Mouse (Mus musculus) adrenal gland, postnatal 14 days (tissue): Measurements from ENCODE around the gene Adarb1. TPM values are rescaled to one million over a fixed set of nuclear protein-coding genes. Genes with fewer than 3 reads are reported as not detected.

ENCODE experiments used
- DNase-seq: peaks from one replicate; pipeline ENCODE4 v3.0.0; 2021; ENCODE audit warnings: mixed read lengths
- long read RNA-seq, 2 experiments: library from polyadenylated mRNA; stranded (forward); transcript quantifications; one replicate each; pipeline ENCODE4 v2.0.0; 2021
- total RNA-seq: library from RNA; stranded (reverse); gene quantifications from 2 replicates; pipeline ENCODE4 v1.2.3, GENCODE M21; 2021

Gene Adarb1
- 21.9 and 28.4 TPM in 2 replicates for total RNA-seq
- long read RNA-seq, experiment 1, partial matches to known transcripts: 0 of 5 reads
- long read RNA-seq, experiment 1, other reads (novel, unspliced or antisense): 5 of 5 reads
- long read RNA-seq, experiment 2, full-length matches to known transcripts: 2 of 8 reads
- long read RNA-seq, experiment 2, partial matches to known transcripts: 0 of 8 reads
- long read RNA-seq, experiment 2, other reads (novel, unspliced or antisense): 6 of 8 reads

- peak; percentile 96 for DNase-seq
Measured at GRCm38 (mm10) chr10:77418138-77418537, at the start of gene Adarb1. Gene Adarb1, minus strand, starts transcription at chr10:77418270.

DNA sequence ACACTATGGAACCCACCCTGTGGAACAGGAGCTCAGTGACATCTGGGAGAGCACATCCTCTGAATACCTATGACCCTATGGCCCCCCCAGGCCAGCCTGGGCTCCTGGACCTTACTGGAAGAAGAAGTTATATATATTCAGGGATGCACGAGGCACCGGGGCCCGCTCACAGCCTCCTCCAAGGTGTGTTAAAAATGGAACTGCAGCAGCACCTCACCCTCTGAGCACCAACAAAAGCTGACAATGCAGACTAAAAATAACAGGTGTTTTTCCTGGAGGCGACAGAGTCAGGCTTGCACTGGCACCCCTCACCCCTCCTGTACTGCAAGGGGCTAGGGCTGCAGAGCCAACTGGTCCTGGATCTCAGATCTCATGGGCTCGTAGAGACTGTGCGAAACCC is 49.3 kb upstream of the Adarb1 start:
- no peak for DNase-seq

DNA sequence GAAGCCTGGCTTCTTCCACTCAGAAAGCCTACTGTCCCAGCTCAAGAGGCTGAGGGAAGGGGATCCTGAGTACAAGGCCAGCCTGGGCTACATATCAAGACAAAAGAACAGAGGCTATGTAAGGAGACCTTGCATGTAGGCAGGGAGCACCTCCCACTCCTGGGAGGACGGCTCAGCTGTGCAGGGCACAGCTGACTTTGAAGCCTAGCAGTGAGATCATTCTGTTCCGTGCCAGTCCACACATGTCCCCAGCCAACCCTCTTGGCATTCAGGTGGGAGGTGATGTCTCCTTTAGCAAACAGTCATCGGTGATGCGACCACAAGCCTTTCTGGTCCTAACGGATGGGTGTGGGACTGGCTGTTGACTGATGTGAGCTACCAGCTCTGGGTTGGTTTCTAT is 47.8 kb upstream of the Adarb1 start:
- DNase-seq: no peak

DNA sequence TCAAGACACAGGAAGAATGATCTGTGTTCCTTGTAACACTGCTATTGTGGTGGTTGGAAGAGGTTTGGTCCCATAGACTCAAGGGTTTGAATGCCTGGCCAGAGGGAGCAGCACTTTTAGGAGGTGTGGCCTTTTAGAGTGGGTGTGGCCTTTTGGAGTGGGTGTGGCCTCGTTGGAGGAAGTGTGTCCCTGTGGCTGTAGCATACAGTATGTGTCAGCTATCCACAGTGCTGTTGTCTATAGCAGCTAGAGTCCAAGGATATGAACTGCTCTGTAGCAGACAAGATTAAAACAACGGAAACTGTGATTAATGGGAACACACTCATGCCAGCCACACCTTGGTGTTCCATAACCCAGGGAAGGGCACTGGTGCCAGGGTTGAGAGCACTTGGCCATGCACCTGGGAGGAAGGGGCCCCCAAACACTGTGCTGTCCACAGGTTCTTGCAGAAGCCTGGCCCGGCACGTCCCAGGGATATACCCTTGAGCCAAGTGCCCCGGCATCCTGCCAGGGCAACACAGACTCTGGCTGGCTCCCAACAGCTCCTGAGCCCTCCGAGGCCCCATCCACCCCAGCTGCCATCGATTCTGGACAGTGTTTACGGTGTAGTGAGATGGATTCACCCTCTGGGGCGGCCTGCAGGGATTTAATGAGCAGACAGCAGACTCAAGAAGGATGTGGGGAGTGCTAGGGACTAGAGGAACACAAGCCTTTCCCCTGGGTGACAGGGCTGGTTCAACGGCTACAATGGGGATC is 46.3 kb upstream of the Adarb1 start:
- peak; percentile 88 for DNase-seq

- no peak for DNase-seq
Measured at GRCm38 (mm10) chr10:77461161-77461560, 43.1 kb upstream of the Adarb1 start.

- no peak for DNase-seq
Measured at GRCm38 (mm10) chr10:77457701-77458100, 39.6 kb upstream of the Adarb1 start.

GRCm38 (mm10) chr10:77456507-77456906 is 38.4 kb upstream of the Adarb1 start:
- peak; percentile 82 for DNase-seq

- peak; percentile 44 for DNase-seq
Measured at GRCm38 (mm10) chr10:77455251-77456010, 37.4 kb upstream of the Adarb1 start.

GRCm38 (mm10) chr10:77454795-77455194 is 36.7 kb upstream of the Adarb1 start:
- DNase-seq: no peak

- no peak for DNase-seq
Measured at GRCm38 (mm10) chr10:77451822-77452221, 33.8 kb upstream of the Adarb1 start.

DNA sequence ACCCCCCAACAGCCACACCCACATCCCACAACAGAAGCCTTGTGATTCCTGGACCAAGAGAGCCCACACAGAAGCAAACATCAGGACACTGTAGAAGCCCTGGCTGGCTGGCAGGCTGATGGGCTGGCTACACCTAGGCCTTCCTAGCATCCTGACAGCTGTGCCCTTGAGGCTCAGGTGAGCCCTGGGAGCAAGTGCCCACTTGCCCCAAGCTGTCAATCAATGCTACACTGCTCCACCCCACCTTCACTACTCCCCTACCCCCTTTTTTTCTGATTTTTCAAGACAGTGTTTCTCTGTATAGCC is 32.0 kb upstream of the Adarb1 start:
- no peak for DNase-seq

GRCm38 (mm10) chr10:77449315-77450158 is 31.5 kb upstream of the Adarb1 start:
- no peak for DNase-seq

DNA sequence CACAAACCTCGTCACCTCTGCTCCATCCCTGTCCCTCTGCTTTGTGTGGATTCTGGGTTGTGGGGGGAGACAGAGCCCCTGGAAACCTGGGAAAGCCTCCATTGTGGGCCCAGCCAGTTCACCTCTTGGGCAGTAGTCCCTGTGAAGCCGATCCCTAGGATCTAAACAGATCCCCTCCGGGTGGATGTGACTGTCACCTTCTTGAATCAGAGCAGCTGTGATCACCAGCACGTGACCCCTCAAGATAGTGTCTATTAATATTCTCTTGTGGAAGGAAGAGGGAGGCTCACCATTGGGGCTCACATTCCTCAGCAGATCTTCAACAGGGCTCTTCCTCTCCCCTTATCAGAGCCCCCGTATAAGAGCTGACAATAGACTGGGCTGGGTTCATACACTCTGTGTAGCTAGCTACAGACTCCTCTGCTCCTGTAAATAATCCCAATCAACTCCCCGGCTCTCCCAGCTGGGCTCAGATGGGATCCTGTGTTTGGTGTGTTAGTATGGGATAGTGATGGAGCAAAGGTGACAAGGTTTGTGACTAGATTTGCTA is 30.7 kb upstream of the Adarb1 start:
- DNase-seq: no peak

- DNase-seq: no peak
Measured at GRCm38 (mm10) chr10:77448209-77448608, 30.1 kb upstream of the Adarb1 start.

- DNase-seq: no peak
Measured at GRCm38 (mm10) chr10:77447755-77448154, 29.7 kb upstream of the Adarb1 start.

- DNase-seq: no peak
Measured at GRCm38 (mm10) chr10:77442250-77442649, 24.2 kb upstream of the Adarb1 start.

DNA sequence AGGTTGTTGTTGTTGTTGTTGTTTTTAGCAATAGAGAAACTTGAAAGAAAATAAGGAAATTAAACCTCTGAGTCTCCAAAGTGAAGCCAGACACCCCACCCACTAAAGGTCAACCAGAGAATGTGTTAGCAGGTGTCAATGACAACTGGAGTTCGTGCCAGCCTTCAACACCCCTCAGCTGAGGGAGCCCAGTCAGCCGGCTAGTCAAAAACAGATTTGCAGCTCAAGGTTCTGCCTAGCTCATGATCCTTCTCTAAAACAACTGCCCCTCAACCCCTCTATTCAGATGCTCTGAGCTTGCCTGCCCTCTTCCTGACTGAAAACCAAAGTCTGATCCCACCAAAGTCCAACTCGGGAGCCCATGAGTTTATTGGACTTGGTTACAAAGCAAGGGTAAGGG is 23.7 kb upstream of the Adarb1 start:
- no peak for DNase-seq

- DNase-seq: peak; percentile 77
Measured at GRCm38 (mm10) chr10:77440841-77441755, 23.0 kb upstream of the Adarb1 start.

GRCm38 (mm10) chr10:77440286-77440685 is 22.2 kb upstream of the Adarb1 start:
- DNase-seq: no peak

GRCm38 (mm10) chr10:77439026-77439425 is 21.0 kb upstream of the Adarb1 start:
- DNase-seq: no peak

- DNase-seq: no peak
Measured at GRCm38 (mm10) chr10:77438021-77438420, 20.0 kb upstream of the Adarb1 start.
